Mouse (Mus musculus) R1 (cell line): ENCODE measurements at regions not wholly inside any gene's neighbourhood (a gene's known extent, or its start where the extent isn't known, plus 50 kb on each side); places are given as distances from the start of the nearest gene placed in this dataset.

Experiments used
- DNase-seq: peaks from one replicate; pipeline ENCODE4 v3.0.0-alpha.2; 2018; ENCODE audit warnings: low read depth, low spot score

DNA sequence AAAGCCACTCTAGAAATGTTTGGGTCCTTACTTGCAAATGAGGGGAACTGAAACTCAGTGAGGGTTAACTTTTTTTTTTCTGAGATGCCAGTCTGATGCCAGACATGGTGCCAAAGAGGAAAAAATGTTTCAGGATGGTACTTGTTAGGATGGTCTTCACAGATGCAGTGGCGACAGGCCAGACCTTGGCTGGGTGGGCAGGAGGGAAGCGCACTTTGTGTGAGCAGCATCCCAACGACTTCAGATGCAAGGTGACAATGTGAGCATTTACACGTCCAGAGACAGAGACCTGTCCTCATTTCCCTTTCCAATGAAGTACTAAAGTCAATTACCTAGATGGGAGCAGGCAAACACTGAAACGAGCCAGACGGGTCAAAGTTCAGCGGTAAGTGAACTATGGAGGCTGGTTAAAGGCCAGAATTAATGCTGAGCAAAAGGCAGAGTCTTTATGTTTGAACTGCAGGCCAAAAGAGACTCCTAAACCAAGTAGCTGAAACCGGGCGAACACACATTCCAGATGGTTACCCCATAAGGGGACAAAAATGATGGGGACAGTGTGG, 213.7 kb upstream of the Ccdc122 start:
- no peak for DNase-seq

DNA sequence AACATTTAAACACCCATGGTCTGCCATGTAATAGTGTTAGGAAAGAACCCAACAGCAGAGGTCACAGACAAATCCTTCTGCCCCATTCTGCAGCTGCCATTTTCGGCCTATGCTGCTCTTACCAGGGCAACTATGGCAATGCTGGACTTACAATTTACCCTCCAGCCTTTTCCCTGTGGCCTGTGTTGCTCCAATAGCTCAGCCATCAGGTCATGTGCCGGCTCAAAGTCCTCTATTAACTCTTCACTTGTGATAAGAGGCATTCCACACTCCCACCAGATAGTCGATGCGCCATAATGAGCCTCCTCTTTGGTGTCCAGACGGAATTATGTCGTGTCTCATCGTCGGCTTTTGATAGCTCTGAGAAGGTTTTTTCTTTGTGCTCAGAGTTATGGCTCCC, 214.7 kb upstream of the Ccdc122 start:
- DNase-seq, result no peak

DNA sequence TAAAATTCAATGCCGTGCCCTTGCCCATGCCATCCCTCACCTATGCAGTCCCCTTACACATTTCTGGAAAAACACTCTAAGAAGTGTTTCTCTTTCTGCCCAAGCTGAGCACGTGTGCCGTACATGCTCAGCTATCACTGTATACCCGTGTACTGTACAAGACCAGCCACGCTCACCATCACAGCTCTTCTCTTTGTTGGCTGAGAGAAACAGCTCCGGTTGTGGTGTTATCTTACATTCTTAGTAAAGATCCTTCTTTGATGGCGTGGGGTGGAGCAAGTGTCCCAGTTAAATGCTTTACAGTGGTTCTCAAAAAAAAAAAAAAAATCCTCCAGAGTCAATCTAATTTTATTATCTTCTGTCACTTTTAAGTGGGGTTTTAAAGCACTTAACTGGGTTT, 215.1 kb upstream of the Ccdc122 start:
- DNase-seq, result no peak

DNA sequence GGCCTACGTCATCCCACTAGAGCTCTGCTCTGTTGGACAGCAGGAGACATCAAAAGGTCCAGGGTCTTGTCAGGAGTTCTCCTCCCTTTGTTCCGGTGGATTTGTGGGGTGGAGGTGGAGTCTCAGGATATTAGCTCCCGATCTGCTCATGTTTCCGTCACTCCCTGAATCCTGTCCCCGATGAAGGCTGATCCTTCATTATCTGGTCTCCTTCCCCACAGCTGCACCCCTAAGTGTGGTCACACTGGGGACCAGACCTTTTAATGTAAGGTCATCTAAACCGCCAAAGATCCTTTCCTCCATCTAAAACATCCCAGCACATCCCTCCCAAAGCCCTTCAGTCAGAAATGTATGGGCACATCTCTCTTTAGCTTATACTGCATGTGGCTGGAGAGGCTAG, 215.6 kb upstream of the Ccdc122 start:
- DNase-seq, result no peak

DNA sequence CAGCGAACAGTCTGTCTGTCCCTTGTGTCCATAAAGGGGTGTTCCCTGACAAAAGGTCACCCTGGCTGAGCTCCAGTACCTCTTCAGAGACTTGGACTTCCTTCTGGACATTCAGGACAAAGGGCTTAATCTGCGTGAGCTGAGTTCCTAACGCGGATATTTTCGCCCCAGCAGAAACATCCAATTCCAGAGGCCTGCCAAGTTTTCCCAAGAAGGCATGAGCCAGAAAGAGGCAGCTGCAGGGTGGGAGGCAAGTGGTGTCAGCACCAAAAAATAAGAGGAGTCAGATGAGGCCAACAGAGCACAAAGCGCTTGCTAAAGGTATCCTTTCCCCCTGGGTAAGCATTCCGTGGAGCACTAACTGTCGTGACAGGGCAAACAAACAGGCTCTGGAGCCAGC, 216.9 kb upstream of the Ccdc122 start:
- no peak for DNase-seq

DNA sequence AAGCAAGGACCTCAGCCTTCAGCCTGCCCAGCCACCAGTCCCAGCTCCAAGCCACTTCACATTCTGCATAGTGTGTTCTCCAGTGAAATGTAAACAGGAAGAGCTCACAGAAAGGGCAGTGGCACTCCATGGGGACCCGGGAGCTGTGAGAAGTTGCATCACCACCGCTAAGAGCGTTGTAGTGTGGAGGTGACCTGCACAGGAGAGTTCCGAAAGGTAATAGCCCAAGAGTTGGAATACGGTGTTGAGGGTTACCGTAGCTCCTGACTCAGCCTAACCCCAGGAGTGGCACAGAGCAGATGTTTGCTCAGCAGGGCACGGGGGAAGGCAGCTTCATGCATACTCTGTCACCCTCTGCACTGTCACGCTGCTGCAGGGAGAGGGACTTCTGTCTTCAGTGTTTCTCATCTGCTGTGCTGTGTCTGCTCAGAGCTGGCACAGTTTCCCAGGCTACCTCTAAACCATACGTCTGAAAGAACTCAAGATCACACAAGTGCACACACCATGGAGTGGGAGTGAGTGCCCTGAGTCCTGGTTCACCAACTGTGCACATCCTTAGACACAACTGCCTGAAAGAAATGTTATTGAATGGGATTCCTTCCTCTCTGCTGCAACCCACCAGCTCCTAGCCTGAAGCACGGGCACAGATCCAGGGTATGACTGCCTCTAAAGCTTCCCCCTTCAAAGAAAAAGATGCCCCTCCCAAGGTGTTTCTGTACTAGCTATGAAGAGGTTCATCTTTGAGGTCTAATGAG, 218.1 kb upstream of the Ccdc122 start:
- no peak for DNase-seq

DNA sequence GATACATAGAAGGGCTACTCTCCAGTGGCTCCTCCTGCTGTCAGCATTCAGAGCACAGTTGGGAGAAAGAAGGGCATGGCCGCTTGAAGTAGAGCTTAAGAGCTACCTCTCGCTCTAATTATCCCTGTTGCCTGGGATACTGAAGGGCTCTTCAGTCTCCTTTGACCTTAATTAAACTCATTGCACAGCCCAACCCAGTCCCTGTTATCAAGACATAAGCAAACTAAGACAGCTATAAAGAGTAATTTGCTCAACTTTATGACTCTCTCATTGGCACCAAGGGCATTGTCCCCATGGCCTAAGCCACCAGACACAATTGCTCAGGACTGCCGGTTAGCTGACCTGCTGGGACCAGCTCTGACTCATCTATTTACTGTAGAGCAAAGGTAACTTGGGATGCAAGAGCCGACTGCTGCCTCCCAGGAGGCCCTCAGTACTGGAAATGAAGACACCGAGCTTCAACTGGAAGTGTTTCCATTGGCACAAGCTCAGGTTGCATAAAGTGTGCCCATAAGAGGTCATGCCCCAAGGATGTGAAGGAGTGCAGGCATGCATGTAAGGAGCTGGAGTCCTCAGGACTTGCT, 219.3 kb upstream of the Ccdc122 start:
- no peak for DNase-seq

DNA sequence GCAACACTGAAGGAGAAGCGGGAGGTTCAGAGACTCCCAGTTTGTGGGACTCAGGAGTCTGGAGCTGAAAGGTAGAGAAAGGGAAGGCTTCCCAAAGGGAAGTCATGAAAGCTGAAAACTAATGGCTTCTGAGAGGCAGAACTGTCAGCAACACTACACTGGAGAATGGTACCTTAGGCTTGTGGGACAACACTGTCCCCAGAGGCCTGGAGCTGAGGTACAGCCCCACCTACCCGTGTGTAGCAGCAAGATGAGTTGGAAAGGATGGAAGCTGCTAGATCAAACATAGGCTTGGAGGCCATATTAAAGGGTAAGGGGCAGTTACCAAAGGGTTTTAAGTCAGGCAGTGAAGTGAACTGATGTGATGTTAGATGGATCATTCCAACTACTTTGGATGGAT, 219.9 kb upstream of the Ccdc122 start:
- DNase-seq, result no peak

DNA sequence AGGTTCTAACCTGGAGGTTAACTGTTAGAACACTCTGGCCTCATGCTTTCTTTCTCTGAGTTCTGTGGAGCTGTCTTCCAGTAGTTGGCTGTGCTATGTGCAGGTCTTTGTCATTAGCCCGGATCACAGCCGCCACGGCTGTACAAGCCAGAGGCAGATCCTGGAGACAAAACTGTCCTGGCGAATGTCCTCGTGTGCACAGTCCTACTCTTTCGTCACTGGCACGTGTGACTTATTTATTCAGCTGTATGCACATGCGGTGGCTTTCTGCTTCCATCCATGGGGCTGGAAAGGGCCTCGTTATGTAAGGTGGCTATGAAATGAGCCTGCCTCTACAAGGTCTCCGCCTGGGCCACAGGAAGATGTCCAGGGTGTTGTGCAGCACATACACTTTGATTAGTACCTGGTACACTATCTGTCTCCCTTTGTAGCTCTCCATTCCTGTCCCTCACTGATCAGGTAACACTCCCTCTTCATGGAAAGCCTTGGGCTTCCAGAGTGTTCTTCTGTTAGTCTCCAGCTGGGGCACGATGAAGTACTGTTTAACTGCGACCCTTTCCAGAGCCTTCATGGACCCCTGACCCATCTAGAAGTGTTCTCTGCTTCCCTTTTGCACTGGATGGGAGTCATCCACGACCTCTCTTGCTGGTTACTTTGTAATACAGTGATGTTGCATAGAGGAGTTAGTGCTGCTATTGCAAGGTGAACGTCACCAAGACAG, 224.3 kb upstream of the Ccdc122 start:
- DNase-seq, result no peak

DNA sequence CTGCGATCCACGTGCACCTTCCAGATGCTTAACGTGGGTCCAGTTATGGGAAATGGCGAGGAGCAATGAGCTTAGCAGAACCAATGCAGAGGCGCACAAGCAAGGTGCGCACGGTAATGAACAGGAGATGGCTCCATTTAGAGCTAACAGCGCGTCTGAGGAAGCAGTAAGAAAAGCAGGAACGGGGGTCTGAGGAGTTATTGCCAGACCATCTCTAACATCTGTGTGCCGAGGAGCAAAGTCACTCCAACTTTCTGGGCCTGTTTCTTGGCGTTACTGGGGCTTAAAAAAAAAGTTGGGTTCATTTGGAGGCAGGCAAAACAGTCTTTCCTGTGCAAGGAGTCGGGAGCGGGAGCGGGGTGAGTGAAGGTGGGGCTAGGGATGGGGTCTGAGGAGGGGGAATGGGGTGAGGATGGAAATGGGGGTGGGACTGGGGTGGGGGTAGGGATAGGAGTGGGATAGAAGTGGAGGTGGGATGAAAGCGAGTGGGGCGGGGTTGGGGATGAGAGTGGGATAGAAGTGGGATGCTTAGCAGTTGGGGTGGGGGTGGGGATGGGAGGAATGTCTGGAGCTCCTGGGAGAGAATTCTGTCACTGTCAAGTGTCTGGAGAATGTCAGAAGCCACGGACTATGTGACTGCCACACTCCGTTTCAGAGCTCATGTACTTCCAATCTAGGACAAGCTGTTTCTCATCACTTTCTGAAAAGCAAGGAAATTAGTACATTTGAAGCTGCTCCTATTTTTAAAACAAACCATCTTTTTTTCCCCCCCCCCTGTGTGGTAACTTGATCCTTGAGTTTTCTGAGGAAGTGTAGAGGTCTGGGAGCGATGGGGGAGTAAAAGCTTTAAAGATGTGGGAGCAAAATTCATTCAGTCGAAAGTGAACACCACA, 225.6 kb upstream of the Ccdc122 start:
- no peak for DNase-seq

DNA sequence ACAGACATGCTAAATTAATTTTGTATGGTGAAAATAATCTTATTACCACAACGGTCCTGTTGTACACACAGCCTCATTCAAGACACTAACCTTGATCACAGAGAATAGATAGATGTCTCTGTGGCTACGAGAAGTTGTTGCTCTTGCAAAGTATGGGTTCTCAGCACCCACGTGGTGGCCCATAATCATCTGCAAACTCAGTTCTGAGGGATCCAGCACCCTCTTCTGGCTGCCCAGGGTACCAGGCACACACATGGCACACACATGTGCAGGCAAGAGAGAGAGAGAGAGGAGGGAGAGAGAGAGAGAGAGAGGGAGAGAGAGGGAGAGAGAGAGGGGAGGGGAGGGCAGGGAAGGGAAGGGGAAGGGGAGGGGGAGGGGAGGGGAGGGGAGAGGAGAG, 226.5 kb upstream of the Ccdc122 start:
- DNase-seq, result peak; percentile 26

DNA sequence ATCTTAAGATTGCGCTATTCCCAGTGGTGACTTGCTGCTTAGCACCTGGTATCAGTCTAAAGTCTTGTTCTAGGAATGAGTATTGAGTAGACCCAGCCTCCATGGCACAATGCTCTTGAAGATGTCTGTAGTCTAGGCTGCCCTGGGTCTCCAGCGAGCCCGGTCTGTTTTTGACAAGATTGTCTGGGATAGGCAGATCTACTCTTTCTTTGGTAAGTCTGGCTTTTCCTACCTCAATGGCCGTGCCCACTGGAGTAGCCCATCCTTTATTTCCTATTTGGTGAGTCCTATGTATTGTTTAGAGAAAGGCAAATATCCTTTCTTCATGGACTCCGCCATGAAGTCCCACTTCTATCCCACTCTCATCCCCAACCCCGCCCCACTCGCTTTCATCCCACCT, 227.2 kb upstream of the Ccdc122 start:
- DNase-seq, result no peak

DNA sequence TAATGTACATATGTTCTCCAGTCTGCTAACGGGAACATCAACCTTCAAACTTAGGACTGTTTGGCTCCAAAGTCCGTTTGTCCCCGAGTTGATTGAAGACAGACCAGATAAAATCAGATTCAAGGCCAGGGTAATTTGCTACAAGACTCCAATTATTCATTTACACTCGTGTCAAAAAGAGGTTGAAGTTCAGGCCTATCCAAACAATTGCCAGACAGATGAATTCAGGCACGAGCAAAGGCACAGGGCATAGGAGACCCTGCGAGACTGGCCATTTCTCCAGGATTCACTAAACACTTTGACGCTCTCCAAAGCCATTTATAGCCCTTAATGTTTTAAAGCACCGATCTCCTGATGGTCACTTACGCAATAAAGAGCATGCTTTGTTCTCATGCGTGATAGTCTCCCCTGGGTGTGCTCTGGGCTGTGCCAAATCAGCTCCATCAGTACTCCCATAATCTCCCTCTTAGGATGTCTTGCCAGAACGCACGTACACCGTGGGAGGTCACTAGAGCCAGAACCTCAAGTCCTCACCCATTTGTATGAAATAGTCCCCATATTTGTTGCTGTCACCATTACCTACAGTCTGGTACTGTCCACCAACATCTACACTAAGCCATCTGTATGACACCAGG, 231.3 kb upstream of the Ccdc122 start:
- DNase-seq, result no peak

DNA sequence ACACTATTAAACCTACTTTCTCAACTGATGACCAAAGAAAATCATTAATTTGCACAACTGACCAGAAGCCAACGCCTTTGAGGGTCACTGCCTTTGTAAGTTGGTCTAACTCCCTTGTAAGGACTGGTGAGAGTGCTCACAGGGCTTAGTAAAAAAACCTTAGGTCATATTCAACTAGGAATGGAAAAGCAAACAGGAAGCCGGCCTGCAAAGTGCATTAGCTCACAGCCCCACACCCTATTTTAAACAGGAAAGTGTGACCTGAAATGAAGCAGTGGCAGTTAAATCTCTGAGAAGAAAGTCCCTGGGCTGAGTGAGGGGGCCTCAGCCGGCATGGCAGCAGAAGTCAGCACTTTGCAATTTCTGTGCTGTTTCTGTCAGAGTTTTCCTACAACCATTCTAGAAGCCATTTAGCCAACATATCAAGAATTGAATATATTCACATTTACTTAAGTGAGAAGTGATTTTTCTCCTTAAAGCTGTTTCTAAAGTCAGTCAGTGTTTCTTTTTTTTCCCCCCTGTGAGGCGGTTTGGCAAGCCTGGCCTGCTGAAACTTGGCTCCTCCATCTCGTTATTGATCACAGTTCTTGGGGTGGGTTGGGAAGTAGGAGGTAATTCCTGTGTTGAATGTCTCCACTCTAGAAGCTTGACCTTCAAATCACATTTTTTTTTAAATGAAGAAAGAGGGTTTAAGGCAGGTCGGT, 232.0 kb upstream of the Ccdc122 start:
- no peak for DNase-seq

DNA sequence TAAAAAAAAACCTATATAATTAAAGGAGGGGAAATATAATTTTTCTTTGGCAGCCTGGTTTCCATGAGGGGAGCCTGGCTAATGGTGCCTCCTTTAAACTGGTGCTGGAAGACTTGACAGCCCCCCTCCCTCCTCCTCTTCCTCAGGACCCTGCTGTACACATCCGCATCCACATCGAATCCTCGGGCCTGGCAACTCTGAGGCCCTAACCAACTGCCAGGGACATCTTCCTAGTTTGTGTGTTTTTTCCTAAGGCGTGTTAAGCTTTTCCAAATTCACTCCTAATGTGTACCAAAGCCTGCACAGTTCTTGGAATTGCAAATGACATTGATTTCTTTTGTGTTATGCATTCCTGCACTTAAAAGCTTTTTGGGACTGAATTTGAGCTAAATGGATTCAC, 236.4 kb upstream of the Ccdc122 start:
- no peak for DNase-seq

DNA sequence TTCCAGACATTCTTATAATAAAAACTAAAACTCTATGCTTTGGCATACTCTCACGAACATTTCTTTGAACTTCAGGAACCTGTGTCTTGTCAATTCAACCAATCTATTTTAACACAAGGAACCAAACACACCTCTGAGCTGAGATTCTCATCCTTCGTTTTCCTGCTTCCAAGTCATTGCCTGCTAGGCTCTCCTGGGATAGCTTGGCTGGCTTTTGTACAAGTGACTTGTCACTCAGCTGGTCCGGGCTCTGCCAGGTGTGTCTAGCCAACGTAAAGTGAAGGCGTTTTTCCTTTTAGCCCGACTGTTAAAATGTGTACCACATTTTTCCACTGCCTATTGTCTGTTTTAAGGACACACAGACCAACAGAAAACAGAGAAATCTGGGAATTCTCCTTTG, 236.8 kb upstream of the Ccdc122 start:
- no peak for DNase-seq

DNA sequence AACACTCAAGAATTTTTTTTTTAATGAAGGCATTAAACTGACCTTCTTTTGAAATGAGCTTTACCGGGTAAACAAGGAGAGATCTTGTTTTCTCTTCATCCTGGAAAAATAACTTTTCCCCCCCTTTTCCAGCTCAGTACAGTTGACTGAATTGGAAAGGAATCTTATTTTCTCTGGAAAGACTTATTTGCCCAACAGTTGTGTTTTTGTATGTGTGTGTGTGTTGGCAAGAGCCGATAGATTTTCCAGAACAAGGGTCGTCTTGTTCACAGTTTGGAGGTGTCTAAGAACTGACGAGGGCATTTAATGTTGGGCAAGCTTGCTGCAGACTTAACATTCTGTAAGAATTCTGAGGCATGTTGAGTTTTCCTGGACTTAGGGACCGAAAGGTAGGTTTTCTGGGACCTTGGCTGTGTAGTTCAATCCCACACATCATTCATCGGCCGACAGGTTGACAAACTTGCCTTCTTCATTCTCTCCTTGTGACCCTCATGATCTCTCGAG, 237.6 kb upstream of the Ccdc122 start:
- DNase-seq, result no peak

DNA sequence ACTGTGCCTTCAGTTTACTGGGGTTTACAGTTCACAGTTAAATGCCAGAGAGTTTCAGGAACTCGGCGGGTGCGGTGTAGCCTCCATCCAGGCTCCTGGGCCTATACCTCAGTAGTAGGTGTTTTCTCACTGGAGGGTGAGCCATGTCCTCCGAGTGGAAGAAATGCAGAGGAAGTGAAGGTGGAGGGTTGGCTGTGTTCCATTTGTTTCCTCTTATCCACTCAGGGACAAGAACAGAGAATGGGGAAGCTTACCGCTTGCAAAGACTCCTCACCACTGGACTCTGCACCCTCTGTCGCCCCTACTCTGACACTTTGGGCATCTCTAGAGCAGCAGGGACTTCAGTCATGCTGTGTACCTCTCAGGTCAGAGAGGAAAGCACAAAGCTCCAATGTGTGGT, 238.1 kb upstream of the Ccdc122 start:
- DNase-seq, result no peak

DNA sequence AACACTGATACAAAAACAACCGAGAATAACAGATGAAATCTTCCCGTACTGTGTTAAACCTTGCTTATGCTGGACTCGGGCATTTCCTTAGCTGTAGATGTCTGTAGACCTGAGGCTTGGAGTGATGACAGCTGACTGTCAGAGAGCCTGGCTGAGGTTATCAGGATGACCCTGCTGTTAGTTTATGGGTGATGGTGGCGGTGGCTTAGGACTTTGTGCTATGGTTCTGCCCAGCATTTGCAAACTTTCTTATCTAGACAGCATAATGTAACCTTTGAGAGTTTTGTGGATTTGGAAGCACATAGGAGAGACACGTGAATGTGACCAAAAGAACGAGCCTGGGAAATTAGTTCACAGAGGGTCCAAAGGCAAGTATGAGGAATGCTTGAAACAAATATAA, 239.1 kb upstream of the Ccdc122 start:
- DNase-seq, result no peak

DNA sequence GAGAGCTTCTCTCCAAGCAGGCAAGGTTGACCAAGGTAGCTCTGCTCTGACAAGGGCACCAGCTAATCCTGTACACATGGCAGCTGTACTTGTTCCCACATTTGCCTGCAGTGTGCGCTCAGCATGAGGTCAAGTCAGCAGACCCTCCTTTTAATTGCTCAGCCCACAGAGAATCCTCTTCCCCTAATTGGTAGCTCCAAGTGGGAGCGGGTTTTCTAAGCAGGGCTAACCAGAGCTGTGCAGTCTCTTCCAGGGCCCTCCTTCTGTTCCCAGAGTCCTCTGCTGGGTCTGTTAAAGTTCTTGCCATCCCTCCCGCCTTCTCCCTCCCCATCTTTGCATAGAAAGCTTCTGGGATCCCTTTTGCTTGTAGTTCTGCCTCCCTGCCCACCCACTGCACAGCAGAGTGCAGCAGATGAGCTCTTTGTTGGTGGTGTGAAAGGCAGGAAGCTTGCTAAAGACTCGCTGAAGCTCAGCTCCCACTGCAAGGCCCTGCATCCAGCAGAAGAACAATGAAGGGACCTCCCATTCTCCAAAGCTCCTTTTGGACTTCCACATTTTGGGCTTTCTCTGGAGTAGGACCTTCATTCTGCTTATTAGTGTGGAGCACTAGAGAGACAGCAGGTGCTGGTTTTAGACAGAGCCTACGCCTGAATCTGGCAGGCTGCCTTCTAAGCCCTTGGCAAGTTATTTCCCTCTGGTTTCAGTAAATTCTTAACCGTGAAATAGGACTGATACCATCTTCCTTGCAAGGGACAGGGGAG, 235.3 kb upstream of the Serp2 start:
- DNase-seq, result peak; percentile 52
